Mouse (Mus musculus) liver, embryonic 11.5 days (tissue): ENCODE results near the gene P3h1. TPM values are rescaled to one million over a fixed set of nuclear protein-coding genes. Genes with fewer than 3 reads are reported as not detected.

Experiments used
- ATAC-seq: fragments of 200-750 bp; cut with Nextera tagmentation; replicated peaks from 2 replicates; pipeline ENCODE4 v1.8.0; 2017; ENCODE audit warnings: moderate number of reproducible peaks, mild to moderate bottlenecking, moderate TSS enrichment, moderate library complexity; ENCODE audit not compliant: low FRiP score
- DNase-seq: peaks from one replicate; pipeline ENCODE4 v3.0.0-alpha.2; 2017; ENCODE audit warnings: low spot score
- H3K27ac ChIP-seq: fragments of 300-500 bp; sonication (generic); 2 replicates; pipeline ENCODE4 v1.5.1; 2014; ENCODE audit warnings: mild to moderate bottlenecking, low read depth, low read length, control low read depth
- H3K27me3 ChIP-seq: fragments of 300-500 bp; sonication (generic); replicated peaks from 2 replicates; pipeline ENCODE4 v1.6.1; 2014; ENCODE audit warnings: low read length, mixed read lengths; ENCODE audit not compliant: control insufficient read depth, insufficient read depth
- H3K36me3 ChIP-seq: fragments of 300-500 bp; sonication (generic); 2 replicates; pipeline ENCODE4 v1.6.1; 2014; ENCODE audit warnings: mild to moderate bottlenecking, low read length, moderate library complexity, mixed read lengths; ENCODE audit not compliant: control insufficient read depth, insufficient read depth
- H3K4me1 ChIP-seq: fragments of 300-500 bp; sonication (generic); replicated peaks from 2 replicates; pipeline ENCODE4 v1.6.1; 2014; ENCODE audit warnings: low read length, mixed read lengths; ENCODE audit not compliant: control insufficient read depth, insufficient read depth
- H3K4me2 ChIP-seq: fragments of 300-500 bp; sonication (generic); 2 replicates; pipeline ENCODE4 v1.6.1; 2014; ENCODE audit warnings: mild to moderate bottlenecking, control low read depth, moderate library complexity
- H3K4me3 ChIP-seq: fragments of 300-500 bp; sonication (generic); 2 replicates; pipeline ENCODE4 v1.5.1; 2014; ENCODE audit warnings: low read depth, low read length, control low read depth
- H3K9ac ChIP-seq: fragments of 300-500 bp; sonication (generic); 2 replicates; pipeline ENCODE4 v1.6.1; 2014; ENCODE audit warnings: low read depth, low read length, control low read depth
- H3K9me3 ChIP-seq: fragments of 300-500 bp; sonication (generic); 2 replicates; pipeline ENCODE4 v1.6.1; 2016; ENCODE audit warnings: low read length, inconsistent platforms, mixed read lengths; ENCODE audit not compliant: control insufficient read depth
- WGBS: fragments of 180-500 bp; shearing (Covaris S2); extraction: QIAGEN DNeasy Blood & Tissue Kit; methylation state at CpG from one replicate; pipeline ENCODE4 v1.1.7; 2014; 5-methylcytosine and 5-hydroxymethylcytosine counted together
- polyA plus RNA-seq: library from polyadenylated mRNA; unstranded; fragments of >200 nt; fragmentation: Nextera tagmentation; extraction: Ambion mirVana; gene quantifications from 2 replicates; pipeline ENCODE4 v1.2.1, GENCODE M21; 2014

The P3h1 gene
- polyA plus RNA-seq, 1 experiment from 2014 or later = 20.8 TPM

DNA sequence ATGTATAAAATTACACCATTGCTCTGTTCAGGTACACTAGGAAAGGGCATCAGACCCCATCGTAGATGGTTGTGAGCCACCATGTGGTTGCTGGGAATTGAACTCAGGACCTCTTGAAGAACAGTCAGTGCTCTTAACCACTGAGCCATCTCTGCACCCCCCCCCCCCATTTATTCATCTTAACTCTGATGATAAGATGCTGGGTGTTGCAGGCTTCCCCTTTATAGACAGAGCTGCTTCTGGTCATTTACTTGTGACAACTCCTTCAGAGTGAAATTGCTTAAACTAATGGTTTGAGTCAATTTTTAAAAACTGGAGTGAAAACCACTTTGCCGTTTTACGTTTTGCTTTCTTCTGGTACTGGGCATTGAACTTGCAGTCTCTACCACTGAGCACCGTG, 40.0 kb upstream of the P3h1 start:
- Histone ChIP-seq H3K9me3 (no peaks in the 10 kb centered on the region), H3K36me3 (peaks cover 3% of the 10 kb centered on the region; the same call in 1 of the 2 replicates), H3K9ac (no peak overlapping the region), H3K4me1 (peaks cover 23% of the 10 kb centered on the region), H3K4me3 (no peak overlapping the region), H3K27ac (no peak overlapping the region), H3K27me3 (no peaks in the 10 kb centered on the region), H3K4me2 (no peak overlapping the region)
- DNase-seq = no peak
- WGBS = 84% methylated on average over 4 of the region's 4 CpGs
- ATAC-seq = no peak

DNA sequence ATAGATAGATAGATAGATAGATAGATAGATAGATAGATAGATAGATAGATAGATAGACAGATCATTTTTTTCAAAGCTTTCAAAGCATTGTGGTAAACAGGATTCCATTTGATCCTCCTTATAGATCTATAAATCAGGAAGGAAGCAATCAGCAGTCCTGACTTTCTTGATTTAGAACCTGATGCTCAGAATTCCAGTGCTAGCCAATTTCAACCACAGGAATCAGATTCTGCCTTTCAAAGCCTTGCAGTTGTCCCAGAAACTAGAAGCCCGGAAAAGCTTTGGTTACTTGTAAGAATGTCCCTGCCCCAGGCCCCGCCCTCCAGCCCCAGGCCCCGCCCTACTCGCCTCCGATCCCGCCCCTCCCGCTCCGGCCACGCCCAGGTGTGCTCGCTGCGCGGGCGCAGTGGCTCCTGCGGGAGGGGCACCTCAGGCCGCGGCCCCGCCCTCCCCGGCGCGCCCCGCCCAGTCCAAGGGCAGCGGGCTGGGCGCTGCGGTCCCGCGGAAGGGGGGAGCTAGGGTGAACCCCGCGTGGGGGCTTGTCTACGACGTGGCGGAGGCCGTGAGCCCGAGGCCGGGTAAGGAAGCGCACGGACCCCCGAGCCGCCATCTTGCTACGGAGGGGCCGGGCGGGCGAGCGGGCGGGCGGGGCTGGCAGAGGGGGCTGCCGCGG, 37.7 kb upstream of the P3h1 start, which contains the start of gene Svbp:
TSS of gene Svbp (plus strand) at position 398 of the 673 bp plus-strand sequence.
- ATAC-seq = peak; percentile 88
- peaks cover 31% of the 10 kb centered on the region for H3K4me1 ChIP-seq
- under 1% methylated on average over 46 of the region's 47 CpGs for WGBS
- peak within 1 kb of the TSS; percentile 88 for H3K4me2 ChIP-seq
- H3K36me3 ChIP-seq = no peaks in the 10 kb centered on the region
- no peaks in the 10 kb centered on the region for H3K9me3 ChIP-seq
- no peaks in the 10 kb centered on the region for H3K27me3 ChIP-seq
- peak within 1 kb of the TSS; percentile 75 for H3K27ac ChIP-seq
- H3K4me3 ChIP-seq = peak within 1 kb of the TSS; percentile 94
- DNase-seq = peak; percentile 95
- H3K9ac ChIP-seq = peak within 1 kb of the TSS; percentile 90

DNA sequence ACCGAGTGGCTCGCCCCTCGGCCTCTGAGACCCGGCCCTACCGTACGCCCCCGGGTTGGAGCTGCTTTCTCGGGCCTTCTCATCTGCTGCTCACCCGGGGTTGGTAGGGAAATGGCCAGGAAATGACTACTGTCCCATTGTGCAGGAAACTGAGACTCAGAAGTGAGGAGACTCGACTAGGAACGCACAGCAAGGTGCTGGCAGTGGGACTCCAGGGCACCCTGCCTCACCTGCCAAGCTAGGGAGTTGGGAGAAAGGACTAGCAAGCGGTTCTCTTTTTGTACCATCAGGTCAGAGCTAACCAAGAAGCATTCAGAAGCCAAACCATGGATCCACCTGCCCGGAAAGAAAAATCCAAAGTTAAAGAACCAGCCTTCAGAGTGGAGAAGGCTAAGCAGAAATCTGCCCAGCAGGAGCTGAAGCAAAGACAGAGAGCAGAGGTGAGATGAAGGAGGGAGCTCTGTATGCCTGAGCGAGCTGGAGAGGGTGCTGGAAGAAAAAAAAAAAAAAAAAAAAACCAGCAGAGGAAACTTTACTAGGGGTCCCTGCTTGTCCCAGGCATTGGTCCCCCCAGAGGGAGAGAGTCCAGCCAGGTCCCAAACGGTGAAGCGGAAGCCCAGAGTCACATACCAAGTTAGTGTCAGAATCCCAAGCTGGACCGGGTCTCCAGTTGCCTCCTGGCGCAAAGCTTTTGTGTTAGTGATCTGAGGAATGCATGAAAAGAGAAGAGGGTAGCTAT, 37.0 kb upstream of the P3h1 start:
- no peaks in the 10 kb centered on the region for H3K9me3 ChIP-seq
- WGBS = 14% methylated on average over 18 of the region's 18 CpGs
- DNase-seq (no peak), ATAC-seq (no peak)
- peaks cover 30% of the 10 kb centered on the region for H3K4me1 ChIP-seq
- peak overlapping the region; percentile 90 for H3K9ac ChIP-seq
- H3K27me3 ChIP-seq = no peaks in the 10 kb centered on the region
- no peaks in the 10 kb centered on the region; the same call in 1 of the 2 replicates for H3K36me3 ChIP-seq
- H3K27ac ChIP-seq = peak overlapping the region; percentile 75
- peak overlapping the region; percentile 88 for H3K4me2 ChIP-seq
- H3K4me3 ChIP-seq = peak overlapping the region; percentile 94

DNA sequence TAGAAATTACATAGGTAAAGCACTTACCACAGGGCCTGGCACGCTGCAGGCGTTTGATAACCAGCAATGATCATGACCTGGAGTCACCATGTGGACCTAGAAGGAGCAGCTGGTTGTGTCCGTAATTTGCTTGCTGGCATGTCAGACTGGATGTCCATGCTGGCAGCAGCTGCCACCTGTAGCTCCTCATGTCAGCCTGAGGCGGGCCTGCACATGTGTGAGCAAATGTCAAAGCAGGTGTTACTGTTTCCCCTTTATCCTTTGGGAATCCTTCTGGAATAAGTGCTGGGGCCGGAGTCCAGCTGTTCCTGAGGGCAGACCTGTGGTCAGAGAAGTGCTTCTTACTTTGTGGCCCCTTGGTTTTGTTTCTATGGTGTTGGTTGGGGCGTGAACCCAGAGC, 34.6 kb upstream of the P3h1 start:
- peaks cover 24% of the 10 kb centered on the region for H3K4me1 ChIP-seq
- H3K4me2 ChIP-seq = no peak overlapping the region
- no peak for DNase-seq
- H3K9me3 ChIP-seq = no peaks in the 10 kb centered on the region
- H3K27me3 ChIP-seq = no peaks in the 10 kb centered on the region
- H3K36me3 ChIP-seq = no peaks in the 10 kb centered on the region; the same call in 1 of the 2 replicates
- WGBS = 85% methylated on average over 6 of the region's 6 CpGs
- no peak overlapping the region for H3K9ac ChIP-seq
- no peak for ATAC-seq
- no peak overlapping the region for H3K27ac ChIP-seq
- no peak overlapping the region for H3K4me3 ChIP-seq

DNA sequence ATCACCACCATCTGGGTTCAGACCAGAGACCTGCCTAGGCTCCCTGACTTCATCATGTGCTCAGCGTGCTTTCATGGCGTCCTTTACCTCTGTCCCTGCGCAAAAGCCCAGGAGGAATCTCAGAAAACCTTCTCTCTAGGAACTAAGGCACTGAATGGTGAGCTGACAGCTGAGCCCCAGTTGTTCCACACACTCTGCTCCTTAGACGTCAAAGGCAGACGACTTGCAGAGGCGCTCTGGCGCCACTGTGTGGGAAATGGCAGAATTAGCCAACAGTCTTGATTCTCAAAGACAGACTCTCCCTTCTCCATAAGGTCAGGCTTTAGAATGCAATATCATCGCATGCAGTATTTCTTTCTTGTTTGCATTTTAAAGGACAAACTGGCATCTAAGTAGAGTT, 28.0 kb upstream of the P3h1 start:
- H3K36me3 ChIP-seq = no peaks in the 10 kb centered on the region; the same call in 1 of the 2 replicates
- H3K4me1 ChIP-seq = no peaks in the 10 kb centered on the region
- ATAC-seq (peak; percentile 72), DNase-seq (no peak)
- H3K9ac ChIP-seq = no peak overlapping the region
- no peak overlapping the region for H3K4me2 ChIP-seq
- WGBS = 17% methylated on average over 8 of the region's 8 CpGs
- no peaks in the 10 kb centered on the region for H3K27me3 ChIP-seq
- H3K9me3 ChIP-seq = no peaks in the 10 kb centered on the region
- H3K27ac ChIP-seq = no peak overlapping the region
- no peak overlapping the region for H3K4me3 ChIP-seq

DNA sequence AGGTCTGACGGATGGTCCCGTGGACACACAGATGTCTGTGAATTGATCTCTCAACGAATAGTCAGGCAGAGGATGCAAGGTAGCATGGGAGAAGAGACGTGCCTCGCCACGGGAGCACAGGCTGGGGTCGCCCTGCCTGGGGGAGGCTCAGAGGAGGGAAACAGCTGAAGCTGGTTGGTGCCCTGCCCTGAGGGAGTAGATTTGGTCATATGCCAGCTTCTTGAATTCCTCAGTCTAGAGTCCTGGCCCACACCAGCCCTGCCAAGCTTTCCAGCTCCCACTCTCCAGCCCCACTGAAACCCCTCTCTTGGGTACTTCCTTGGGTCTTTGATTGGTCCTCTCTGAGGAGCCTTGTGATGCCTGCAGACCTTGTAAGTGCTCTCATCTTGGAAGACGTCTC, 16.0 kb upstream of the P3h1 start:
- no peak for DNase-seq

DNA sequence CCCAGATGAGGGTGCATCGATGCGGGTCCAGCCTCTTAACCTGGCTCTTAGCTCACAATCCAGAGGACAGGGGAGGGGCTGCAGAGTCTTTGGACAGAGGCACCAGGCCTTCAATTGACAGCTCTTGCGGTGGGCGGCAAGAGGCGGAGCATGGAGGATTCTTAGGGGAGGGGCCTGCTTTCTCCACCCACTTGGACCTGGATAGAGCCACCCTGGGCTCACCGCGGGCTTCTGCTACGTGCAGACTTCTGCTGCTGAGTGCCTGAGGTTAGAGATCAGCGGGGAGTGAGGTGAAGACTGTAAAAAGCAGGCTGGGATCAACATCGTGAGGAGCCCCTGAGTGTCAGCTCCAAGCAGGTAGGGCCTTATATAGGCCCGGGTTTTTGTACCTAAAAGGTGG, 14.5 kb upstream of the P3h1 start, which contains the start of gene Tmem269:
TSS of gene Tmem269 (minus strand) at position 49 of the 400 bp plus-strand sequence.
- Histone ChIP-seq H3K9ac (no peak within 1 kb of the TSS), H3K4me3 (no peak within 1 kb of the TSS), H3K4me2 (no peak within 1 kb of the TSS), H3K27ac (no peak within 1 kb of the TSS), H3K36me3 (no peaks in the 10 kb centered on the region), H3K27me3 (peaks cover 5% of the 10 kb centered on the region; the same call in 1 of the 2 replicates), H3K9me3 (no peaks in the 10 kb centered on the region), H3K4me1 (no peaks in the 10 kb centered on the region; the same call in 1 of the 2 replicates)
- DNase-seq = no peak
- WGBS = 16% methylated on average over 11 of the region's 11 CpGs
- peak; percentile 61; the same call in 1 of the 2 replicates for ATAC-seq

More for the DNA sequence above, 16.0 kb upstream of the P3h1 start:
- no peak overlapping the region for H3K9ac ChIP-seq
- no peak overlapping the region for H3K4me2 ChIP-seq
- no peaks in the 10 kb centered on the region for H3K36me3 ChIP-seq
- H3K4me3 ChIP-seq = no peak overlapping the region
- WGBS = 78% methylated on average over 8 of the region's 8 CpGs
- no peak for ATAC-seq
- H3K27ac ChIP-seq = no peak overlapping the region
- no peaks in the 10 kb centered on the region; the same call in 1 of the 2 replicates for H3K4me1 ChIP-seq
- no peaks in the 10 kb centered on the region for H3K9me3 ChIP-seq
- H3K27me3 ChIP-seq = peaks cover 5% of the 10 kb centered on the region; the same call in 1 of the 2 replicates

DNA sequence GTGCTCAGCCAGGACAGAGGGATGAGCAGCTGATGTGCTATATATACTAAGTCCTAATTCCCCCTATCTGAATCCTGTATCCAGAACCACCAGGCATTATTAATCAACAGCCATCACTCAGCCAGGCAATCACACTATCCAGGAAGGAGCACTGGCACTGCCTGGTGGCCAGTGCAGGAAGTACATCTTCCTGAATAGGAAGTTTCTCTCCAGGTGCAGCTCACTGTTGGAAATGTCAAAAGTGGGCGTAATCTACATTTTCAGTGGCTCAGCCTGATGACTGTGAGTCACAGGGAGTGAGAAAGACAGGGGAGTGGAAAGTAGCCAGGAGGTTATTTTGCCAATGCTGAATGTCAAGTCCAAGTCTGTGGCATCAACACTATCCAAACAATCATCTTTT, 9.0 kb upstream of the P3h1 start:
- Histone ChIP-seq H3K9me3 (no peaks in the 10 kb centered on the region), H3K4me1 (no peaks in the 10 kb centered on the region), H3K4me3 (no peak overlapping the region), H3K27me3 (no peaks in the 10 kb centered on the region), H3K36me3 (peaks cover 25% of the 10 kb centered on the region), H3K4me2 (no peak overlapping the region), H3K27ac (no peak overlapping the region), H3K9ac (no peak overlapping the region)
- no peak for DNase-seq
- peak; percentile 42; the same call in 1 of the 2 replicates for ATAC-seq
- 88% methylated on average over 1 of the region's 1 CpGs for WGBS
